Mouse (Mus musculus): ENCODE data around the gene Cp. TPM values are rescaled to one million over a fixed set of nuclear protein-coding genes. Genes with fewer than 3 reads are reported as not detected.
A peak's percentile ranks its signal among the peaks of the same experiment; 100 is the strongest.
"Not testable (repeated sequence)": the region's sequence is repeated elsewhere in the genome, so short reads cannot be mapped to it uniquely, and the experiment has no call there.

Gene Cp
- polyA plus RNA-seq, 1 experiment from 2014 or later = 5.9 TPM

- 90% methylated on average over 5 of the region's 5 CpGs for WGBS
- Histone ChIP-seq H3K9ac (replicated peaks) (no peak overlapping the region), H3K9me3 (no peaks in the 10 kb centered on the region), H3K4me2 (replicated peaks) (no peak overlapping the region), H3K4me3 (no peak overlapping the region), H3K4me1 (no peaks in the 10 kb centered on the region), H3K36me3 (peaks cover 8% of the 10 kb centered on the region), H3K27ac (replicated peaks) (no peak overlapping the region), H3K27me3 (no peaks in the 10 kb centered on the region)
- ATAC-seq (ENCODE audit: low FRiP score, low read depth) = no peak
These were observed 50.9 kb downstream of the Cp start for GRCm38 (mm10) chr3:20007759-20008158.

- 85% methylated on average over 9 of the region's 9 CpGs for WGBS
- H3K36me3 ChIP-seq = peaks cover 12% of the 10 kb centered on the region
- H3K4me2 ChIP-seq (replicated peaks) = no peak overlapping the region
- ATAC-seq (ENCODE audit: low FRiP score, low read depth) = no peak
- H3K9ac ChIP-seq (replicated peaks) = no peak overlapping the region
- no peaks in the 10 kb centered on the region for H3K4me1 ChIP-seq
- no peaks in the 10 kb centered on the region for H3K27me3 ChIP-seq
- no peaks in the 10 kb centered on the region for H3K9me3 ChIP-seq
- H3K27ac ChIP-seq (replicated peaks) = no peak overlapping the region
- H3K4me3 ChIP-seq = no peak overlapping the region
These were observed 53.6 kb downstream of the Cp start for GRCm38 (mm10) chr3:20010464-20010863.

DNA sequence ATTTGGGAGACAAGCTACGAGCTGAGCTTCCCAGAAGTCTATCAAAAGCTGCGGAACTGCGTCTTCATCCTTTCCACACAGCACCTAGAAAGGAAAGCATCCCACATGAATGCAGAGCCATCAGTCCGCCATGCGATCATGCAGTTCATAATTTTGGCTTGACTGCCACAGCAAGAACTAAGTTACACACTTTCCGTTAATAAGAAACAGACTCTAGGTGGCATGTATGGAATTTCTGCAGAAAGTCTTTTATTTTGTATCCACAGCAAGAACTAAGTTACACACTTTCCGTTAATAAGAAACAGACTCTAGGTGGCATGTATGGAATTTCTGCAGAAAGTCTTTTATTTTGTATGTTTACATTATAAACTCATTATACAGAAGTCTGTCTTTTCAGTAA lies 54.1 kb downstream of the Cp start:
- not testable (repeated sequence) for H3K4me2 ChIP-seq (replicated peaks); H3K9me3 ChIP-seq; ATAC-seq (ENCODE audit: low FRiP score, low read depth); H3K4me1 ChIP-seq; H3K27ac ChIP-seq (replicated peaks); H3K4me3 ChIP-seq; H3K9ac ChIP-seq (replicated peaks); H3K27me3 ChIP-seq
- WGBS = 88% methylated on average over 7 of the region's 7 CpGs
- H3K36me3 ChIP-seq = peaks cover 12% of the 10 kb centered on the region

DNA sequence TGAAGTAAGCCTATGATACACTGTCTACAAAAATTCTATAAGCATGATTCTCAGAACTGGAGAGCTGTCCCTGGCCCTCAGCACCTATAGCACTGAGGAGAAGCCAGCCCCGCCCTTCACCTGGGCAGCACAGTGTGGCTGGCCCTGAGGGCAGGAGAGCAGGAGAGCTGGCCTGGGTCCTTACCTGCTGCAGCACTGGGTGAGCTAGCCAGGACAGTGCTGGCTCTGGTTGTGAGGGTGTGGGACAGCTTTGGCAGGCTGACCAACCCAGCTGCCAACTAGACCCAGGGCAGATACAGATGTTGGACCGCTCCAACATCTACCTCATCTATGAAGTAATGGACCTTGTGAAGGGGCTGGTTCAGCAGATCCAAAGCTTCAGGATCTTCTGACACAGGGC lies 57.6 kb downstream of the Cp start:
- Histone ChIP-seq H3K36me3 (peaks cover 24% of the 10 kb centered on the region), H3K27me3 (no peaks in the 10 kb centered on the region), H3K4me1 (no peaks in the 10 kb centered on the region), H3K4me2 (replicated peaks) (no peak overlapping the region), H3K9me3 (no peaks in the 10 kb centered on the region), H3K27ac (replicated peaks) (no peak overlapping the region), H3K4me3 (no peak overlapping the region), H3K9ac (replicated peaks) (no peak overlapping the region)
- ATAC-seq (ENCODE audit: low FRiP score, low read depth) = 0 out of 2 replicates have a peak, but pooled peaks have one; percentile 49
- WGBS = 97% methylated on average over 2 of the region's 2 CpGs

DNA sequence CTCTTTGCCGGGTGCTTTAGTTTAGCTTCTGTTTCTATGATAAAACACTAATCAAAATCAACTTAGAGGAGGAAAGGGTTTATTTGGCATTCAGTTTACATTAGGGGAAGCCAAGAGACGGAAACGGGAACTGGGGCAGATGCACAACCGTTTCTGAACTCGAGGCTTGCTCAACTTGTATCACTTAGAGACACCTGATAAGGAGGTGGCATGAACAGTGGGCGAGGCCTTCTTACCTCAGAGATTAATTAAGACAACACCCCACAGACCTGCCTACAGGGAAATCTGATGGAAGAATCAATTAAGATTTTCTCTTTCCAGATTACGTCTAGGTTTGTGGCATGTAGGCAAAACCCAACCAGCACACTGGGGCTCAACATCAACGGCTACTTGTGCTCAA lies 61.2 kb downstream of the Cp start:
- Histone ChIP-seq H3K4me2 (replicated peaks) (no peak overlapping the region), H3K27me3 (no peaks in the 10 kb centered on the region), H3K27ac (replicated peaks) (no peak overlapping the region), H3K4me3 (no peak overlapping the region), H3K9ac (replicated peaks) (no peak overlapping the region), H3K4me1 (no peaks in the 10 kb centered on the region), H3K9me3 (no peaks in the 10 kb centered on the region), H3K36me3 (peaks cover 36% of the 10 kb centered on the region)
- WGBS = 93% methylated on average over 8 of the region's 8 CpGs
- ATAC-seq (ENCODE audit: low FRiP score, low read depth) = no peak

DNA sequence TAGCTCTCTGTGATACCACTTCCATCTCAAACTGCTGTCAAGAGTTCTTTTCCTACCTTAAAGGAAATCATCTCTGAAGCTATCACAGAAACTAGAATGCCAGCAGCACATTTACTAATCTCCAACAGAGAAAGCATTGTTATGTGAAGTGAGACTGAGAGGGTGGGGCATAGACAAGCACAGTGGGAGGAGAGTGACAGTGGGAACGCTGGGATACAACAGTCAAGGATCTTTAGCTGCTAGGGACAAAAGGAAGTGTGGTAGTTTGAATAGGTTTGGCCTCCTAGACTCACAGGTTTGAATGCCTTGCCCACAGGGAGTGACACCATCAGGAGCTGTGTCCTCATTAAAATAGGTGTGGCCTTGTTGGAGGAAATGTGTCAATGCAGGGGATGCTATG lies 67.0 kb downstream of the Cp start:
- Histone ChIP-seq H3K4me2 (replicated peaks) (no peak overlapping the region), H3K4me1 (no peaks in the 10 kb centered on the region), H3K4me3 (no peak overlapping the region), H3K27ac (replicated peaks) (no peak overlapping the region), H3K9ac (replicated peaks) (no peak overlapping the region), H3K36me3 (peaks cover 45% of the 10 kb centered on the region), H3K27me3 (no peaks in the 10 kb centered on the region), H3K9me3 (no peaks in the 10 kb centered on the region)
- WGBS = 68% methylated on average over 1 of the region's 1 CpGs
- no peak for ATAC-seq (ENCODE audit: low FRiP score, low read depth)

DNA sequence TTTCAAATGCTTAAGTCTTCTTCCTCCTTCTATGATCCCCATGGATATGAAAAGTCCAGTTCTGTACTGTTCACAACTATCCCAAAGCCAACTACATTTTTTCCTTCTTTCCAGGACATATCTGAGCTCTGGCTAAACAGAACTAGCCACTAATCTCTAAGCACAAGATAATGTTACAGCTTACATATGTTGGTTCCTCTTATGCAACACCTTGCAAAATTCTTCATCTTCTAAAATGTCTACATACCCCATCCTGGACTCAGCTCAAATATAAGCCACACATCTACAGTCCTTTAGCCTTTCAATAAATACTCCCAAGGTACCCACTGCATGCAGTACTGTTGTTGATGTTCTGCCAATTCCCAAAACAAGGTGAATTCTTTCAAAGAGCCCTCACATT lies 69.6 kb downstream of the Cp start:
- Histone ChIP-seq H3K36me3 (peaks cover 41% of the 10 kb centered on the region), H3K9me3 (no peaks in the 10 kb centered on the region), H3K4me3 (no peak overlapping the region), H3K4me1 (no peaks in the 10 kb centered on the region), H3K27ac (replicated peaks) (no peak overlapping the region), H3K27me3 (no peaks in the 10 kb centered on the region), H3K9ac (replicated peaks) (no peak overlapping the region), H3K4me2 (replicated peaks) (no peak overlapping the region)
- ATAC-seq (ENCODE audit: low FRiP score, low read depth) = no peak

GRCm38 (mm10) chr3:20026996-20027689 lies 70.3 kb downstream of the Cp start:
- no peak overlapping the region for H3K4me2 ChIP-seq (replicated peaks)
- H3K36me3 ChIP-seq = peaks cover 40% of the 10 kb centered on the region
- H3K4me1 ChIP-seq = no peaks in the 10 kb centered on the region
- ATAC-seq (ENCODE audit: low FRiP score, low read depth) = no peak
- H3K9me3 ChIP-seq = no peaks in the 10 kb centered on the region
- WGBS = 91% methylated on average over 8 of the region's 8 CpGs
- H3K4me3 ChIP-seq = no peak overlapping the region
- H3K9ac ChIP-seq (replicated peaks) = no peak overlapping the region
- H3K27me3 ChIP-seq = no peaks in the 10 kb centered on the region
- H3K27ac ChIP-seq (replicated peaks) = no peak overlapping the region

- H3K9ac ChIP-seq (replicated peaks) = no peak overlapping the region
- peaks cover 35% of the 10 kb centered on the region for H3K36me3 ChIP-seq
- WGBS = 93% methylated on average over 5 of the region's 5 CpGs
- no peak overlapping the region for H3K4me3 ChIP-seq
- H3K27ac ChIP-seq (replicated peaks) = no peak overlapping the region
- H3K4me1 ChIP-seq = no peaks in the 10 kb centered on the region
- H3K27me3 ChIP-seq = no peaks in the 10 kb centered on the region
- H3K9me3 ChIP-seq = no peaks in the 10 kb centered on the region
- ATAC-seq (ENCODE audit: low FRiP score, low read depth) = no peak
- no peak overlapping the region for H3K4me2 ChIP-seq (replicated peaks)
These were observed 70.9 kb downstream of the Cp start for GRCm38 (mm10) chr3:20027788-20028187.

DNA sequence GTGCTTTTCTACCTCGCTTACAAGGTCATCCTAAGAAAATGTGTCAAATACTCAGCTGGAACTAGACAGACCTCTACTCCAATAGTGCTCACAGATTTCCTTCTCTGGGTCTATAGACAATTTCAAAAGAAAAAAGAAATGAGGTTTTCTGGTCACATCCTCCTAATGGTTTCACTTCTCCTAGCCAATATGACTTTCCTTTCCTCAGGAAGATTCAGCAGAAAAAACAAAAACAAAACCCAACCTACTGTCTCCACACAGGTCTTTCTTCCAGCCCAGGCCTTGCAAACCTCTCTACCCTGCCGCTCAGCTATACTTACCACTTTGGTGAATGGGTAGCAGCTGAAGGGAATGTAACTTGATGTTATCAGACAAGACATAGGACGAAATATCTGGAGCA lies 71.8 kb downstream of the Cp start:
- no peak overlapping the region for H3K27ac ChIP-seq (replicated peaks)
- H3K4me1 ChIP-seq = peaks cover 2% of the 10 kb centered on the region; the same call in 1 of the 2 replicates
- peaks cover 27% of the 10 kb centered on the region for H3K36me3 ChIP-seq
- no peak for ATAC-seq (ENCODE audit: low FRiP score, low read depth)
- H3K9me3 ChIP-seq = no peaks in the 10 kb centered on the region
- no peak overlapping the region for H3K4me3 ChIP-seq
- H3K4me2 ChIP-seq (replicated peaks) = no peak overlapping the region
- no peak overlapping the region for H3K9ac ChIP-seq (replicated peaks)
- no peaks in the 10 kb centered on the region for H3K27me3 ChIP-seq
- WGBS = 94% methylated on average over 3 of the region's 3 CpGs

- ATAC-seq (ENCODE audit: low FRiP score, low read depth) = no peak
- no peak overlapping the region for H3K9ac ChIP-seq (replicated peaks)
- no peak overlapping the region for H3K4me2 ChIP-seq (replicated peaks)
- peaks cover 6% of the 10 kb centered on the region; the same call in 1 of the 2 replicates for H3K36me3 ChIP-seq
- 94% methylated on average over 6 of the region's 6 CpGs for WGBS
- H3K4me3 ChIP-seq = no peak overlapping the region
- peaks cover 11% of the 10 kb centered on the region for H3K4me1 ChIP-seq
- no peak overlapping the region for H3K27ac ChIP-seq (replicated peaks)
- H3K27me3 ChIP-seq = no peaks in the 10 kb centered on the region
- no peaks in the 10 kb centered on the region for H3K9me3 ChIP-seq
These were observed 74.0 kb downstream of the Cp start for GRCm38 (mm10) chr3:20030807-20031206.

DNA sequence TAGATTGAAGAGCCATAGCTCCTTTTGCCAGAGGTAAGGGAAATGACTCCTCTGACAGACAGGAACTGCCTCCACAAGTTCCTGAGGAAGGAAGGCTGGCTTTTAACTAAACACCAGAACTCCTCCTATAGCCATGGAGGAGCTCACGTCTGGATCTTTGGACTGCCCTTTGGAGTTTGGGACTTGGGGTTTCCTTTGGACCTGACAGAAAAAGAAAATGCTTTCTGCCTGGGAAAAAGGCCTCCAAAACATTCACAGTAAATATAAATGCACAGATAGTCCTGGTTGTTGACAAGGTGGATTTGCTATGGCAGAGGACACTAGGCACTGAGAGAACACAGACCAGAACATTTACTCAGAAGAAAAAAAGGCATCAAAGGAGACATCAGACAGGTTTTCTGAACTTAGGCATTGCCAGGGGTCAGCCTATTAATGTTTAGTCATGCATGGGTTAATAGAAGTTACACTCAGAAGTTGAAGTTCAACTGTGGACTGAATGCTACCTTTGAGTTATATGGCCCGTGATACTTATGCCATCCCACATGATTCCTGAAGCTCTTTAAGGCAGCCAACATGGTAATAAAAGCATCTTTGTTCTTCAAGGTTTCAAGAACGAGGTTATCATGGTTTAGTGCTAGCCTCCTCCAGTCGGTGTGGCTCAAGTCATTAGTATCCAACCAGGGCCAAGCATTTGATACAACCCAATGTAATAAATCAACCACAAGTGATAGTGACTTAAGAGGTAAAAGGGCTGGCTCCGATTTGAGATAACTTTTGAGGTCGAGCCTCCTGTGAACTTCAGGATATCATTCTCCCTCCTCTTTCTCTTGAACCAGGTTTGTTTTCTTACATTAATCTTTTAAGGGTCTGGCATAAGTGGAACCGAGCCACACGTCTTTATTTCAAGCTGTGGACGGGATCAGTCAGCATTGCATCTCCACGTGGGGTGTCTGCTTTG lies 77.2 kb downstream of the Cp start:
- no peak for ATAC-seq (ENCODE audit: low FRiP score, low read depth)

More for the DNA sequence above, 77.2 kb downstream of the Cp start:
- Histone ChIP-seq H3K27me3 (no peaks in the 10 kb centered on the region), H3K9me3 (0 out of 2 replicates have a peak, but pooled peaks cover 3% of the 10 kb centered on the region), H3K4me1 (peaks cover 11% of the 10 kb centered on the region), H3K9ac (replicated peaks) (peak overlapping the region; percentile 73), H3K4me3 (peak overlapping the region; percentile 85), H3K4me2 (replicated peaks) (peak overlapping the region; percentile 77), H3K36me3 (no peaks in the 10 kb centered on the region), H3K27ac (replicated peaks) (no peak overlapping the region)
- 29% methylated on average over 10 of the region's 10 CpGs for WGBS
